Comparison of ENCODE assay signal across 26 mouse cellular contexts in genomic region chrX:99587284-99587683, GRCm38 (mm10).
DNase-seq lines count a peak whose midpoint lies in the region; ATAC-seq and TF ChIP-seq lines count a peak whose summit lies in the region.
"Had no signal": no experiment of that assay in that cellular context is flagged by ENCODE, and none has a peak within 500 bp of the region (broad histone marks: within the 10 kb centered on the region; RNA-seq: fewer than 3 reads in every experiment).

No protein-coding gene starts in this region.

- no peak overlapping the region for H3K9ac ChIP-seq in forebrain, embryonic 11.5 days (ENCODE audit: low read length)
- H3K9ac ChIP-seq in limb, embryonic 14.5 days (ENCODE audit: low read depth, low read length, severe bottlenecking) = no peak overlapping the region
- H3K9ac ChIP-seq: heart, embryonic 12.5 days; hindbrain, embryonic 13.5 days; limb, embryonic 13.5 days; liver, embryonic 12.5 days; liver, postnatal 0 days had no signal

- H3K4me3 ChIP-seq in forebrain, embryonic 10.5 days = no peak overlapping the region
- no peak overlapping the region for H3K4me3 ChIP-seq in forebrain, embryonic 11.5 days (ENCODE audit: low read depth, low read length)
- no peak overlapping the region for H3K4me3 ChIP-seq in limb, embryonic 14.5 days (replicated peaks; ENCODE audit: low read length)
- no peak overlapping the region for H3K4me3 ChIP-seq in limb, embryonic 10.5 days
- H3K4me3 ChIP-seq: heart, adult 2 months; heart, embryonic 12.5 days; hindbrain, embryonic 13.5 days; left cerebral cortex, adult 2 months; limb, embryonic 13.5 days; liver, embryonic 12.5 days had no signal

- H3K36me3 ChIP-seq in forebrain, embryonic 10.5 days (replicated peaks) = no peaks in the 10 kb centered on the region
- H3K36me3 ChIP-seq in forebrain, embryonic 11.5 days (ENCODE audit: control insufficient read depth, insufficient read depth, low read length) = no peaks in the 10 kb centered on the region
- no peaks in the 10 kb centered on the region for H3K36me3 ChIP-seq in limb, embryonic 14.5 days (ENCODE audit: control insufficient read depth, insufficient read depth, low read length)
- H3K36me3 ChIP-seq in limb, embryonic 10.5 days = no peaks in the 10 kb centered on the region
- H3K36me3 ChIP-seq: heart, embryonic 12.5 days; hindbrain, embryonic 13.5 days; limb, embryonic 13.5 days; liver, embryonic 12.5 days had no signal

- DNase-seq in forebrain, embryonic 10.5 days (ENCODE audit: extremely low spot score, low spot score) = no peak
- DNase-seq in forebrain, embryonic 11.5 days (ENCODE audit: low spot score) = no peak
- DNase-seq in limb, embryonic 14.5 days (ENCODE audit: low spot score) = no peak
- no peak for DNase-seq in limb, embryonic 10.5 days (ENCODE audit: low spot score)
- peak; percentile 23 for DNase-seq in brain, adult 2 months (ENCODE audit: low read depth, low spot score)
- peak; percentile 17 for DNase-seq in retina, postnatal 7 days (ENCODE audit: low read depth, low spot score)
- no peak for DNase-seq in urinary bladder, postnatal 14 days (ENCODE audit: low spot score)
- DNase-seq: adrenal gland, postnatal 25 days; cerebellum, adult 2 months; cerebellum, postnatal 25 days; gastrocnemius, postnatal 36 days; heart, adult 2 months; heart, postnatal 4 days; kidney, postnatal 14 days; liver, postnatal 0 days; lung, postnatal 36 days; midbrain, embryonic 14.5 days; thymus, adult 2 months; thymus, postnatal 36 days had no signal

- H3K4me1 ChIP-seq in forebrain, embryonic 10.5 days = peaks cover 31% of the 10 kb centered on the region
- no peaks in the 10 kb centered on the region for H3K4me1 ChIP-seq in forebrain, embryonic 11.5 days (replicated peaks; ENCODE audit: control insufficient read depth, insufficient read depth, low read length)
- no peaks in the 10 kb centered on the region for H3K4me1 ChIP-seq in limb, embryonic 14.5 days (ENCODE audit: control insufficient read depth, insufficient read depth, low read length)
- peaks cover 9% of the 10 kb centered on the region; the same call in 1 of the 2 replicates for H3K4me1 ChIP-seq in limb, embryonic 10.5 days
- H3K4me1 ChIP-seq: liver, embryonic 12.5 days had no signal

- TF ChIP-seq POLR2A in limb, embryonic 14.5 days (IDR thresholded peaks at IDR 0.05; ENCODE audit: borderline replicate concordance, extremely low read depth, insufficient read depth, insufficient read length) = no peak

- 0 out of 2 replicates have a peak overlapping the region, but pooled peaks have one; percentile 31 for H3K27ac ChIP-seq in forebrain, embryonic 10.5 days
- no peak overlapping the region for H3K27ac ChIP-seq in forebrain, embryonic 11.5 days (ENCODE audit: low read depth, low read length)
- no peak overlapping the region for H3K27ac ChIP-seq in limb, embryonic 14.5 days (replicated peaks; ENCODE audit: low read depth, low read length)
- H3K27ac ChIP-seq in limb, embryonic 10.5 days = no peak overlapping the region
- H3K27ac ChIP-seq: heart, adult 2 months; hindbrain, embryonic 13.5 days; left cerebral cortex, adult 2 months; limb, embryonic 13.5 days; liver, embryonic 12.5 days had no signal

- 8% methylated on average over 1 of the region's 2 CpGs for WGBS in forebrain, embryonic 10.5 days
- WGBS in forebrain, embryonic 11.5 days = 27% methylated on average over 2 of the region's 2 CpGs
- 75% methylated on average over 1 of the region's 2 CpGs for WGBS in limb, embryonic 14.5 days
- WGBS in limb, embryonic 10.5 days = 49% methylated on average over 2 of the region's 2 CpGs

- H3K9me3 ChIP-seq in forebrain, embryonic 10.5 days = no peaks in the 10 kb centered on the region
- no peaks in the 10 kb centered on the region for H3K9me3 ChIP-seq in forebrain, embryonic 11.5 days (ENCODE audit: control insufficient read depth, low read length)
- no peaks in the 10 kb centered on the region for H3K9me3 ChIP-seq in limb, embryonic 14.5 days (ENCODE audit: control insufficient read depth, low read length)
- H3K9me3 ChIP-seq in limb, embryonic 10.5 days (replicated peaks) = no peaks in the 10 kb centered on the region
- H3K9me3 ChIP-seq: heart, embryonic 12.5 days; hindbrain, embryonic 13.5 days; limb, embryonic 13.5 days; liver, embryonic 12.5 days had no signal

- no peak for ATAC-seq in forebrain, embryonic 11.5 days (replicated peaks; ENCODE audit: low FRiP score)
- peak; percentile 15; the same call in 1 of the 2 replicates for ATAC-seq in limb, embryonic 14.5 days (ENCODE audit: low FRiP score, low read depth)
- ATAC-seq: CD4-positive, CD25-positive, alpha-beta regulatory T cell, adult 4 months; intestine, postnatal 0 days; liver, embryonic 12.5 days; liver, postnatal 0 days had no signal

- H3K27me3 ChIP-seq in forebrain, embryonic 10.5 days (ENCODE audit: poor library complexity, severe bottlenecking) = peaks cover 94% of the 10 kb centered on the region
- H3K27me3 ChIP-seq in forebrain, embryonic 11.5 days (ENCODE audit: control insufficient read depth, insufficient read depth, low read length) = peaks cover 7% of the 10 kb centered on the region
- no peaks in the 10 kb centered on the region; the same call in 1 of the 2 replicates for H3K27me3 ChIP-seq in limb, embryonic 14.5 days (ENCODE audit: control insufficient read depth, insufficient read depth, low read length)
- H3K27me3 ChIP-seq in limb, embryonic 10.5 days (ENCODE audit: low read depth, poor library complexity, severe bottlenecking) = peaks cover 95% of the 10 kb centered on the region

- H3K4me2 ChIP-seq in forebrain, embryonic 11.5 days (ENCODE audit: low read depth, low read length, severe bottlenecking) = no peak overlapping the region
- no peak overlapping the region for H3K4me2 ChIP-seq in limb, embryonic 14.5 days (replicated peaks; ENCODE audit: low read depth, low read length, severe bottlenecking)
- H3K4me2 ChIP-seq: heart, embryonic 12.5 days; hindbrain, embryonic 13.5 days; limb, embryonic 13.5 days; liver, embryonic 12.5 days had no signal

Comparison
In these comparisons a context has a peak if more than half of its experiments do, and no peak if none do; other contexts are left out.
1. DNase-seq: peak in brain, adult 2 months (single experiment) and retina, postnatal 7 days (single experiment); none in forebrain, embryonic 10.5 days (single experiment), forebrain, embryonic 11.5 days (single experiment), limb, embryonic 14.5 days (single experiment), limb, embryonic 10.5 days (single experiment) and urinary bladder, postnatal 14 days (single experiment).